Mouse (Mus musculus) mouse trophoblast stem cell (cell line): ENCODE measurements around the gene Sqstm1.

Source experiments
- in situ Hi-C, 2 experiments: fragments of 300-500 bp; cut with MseI, MboI; formaldehyde crosslinking; loops; 2 replicates in 1 of 2; 3 replicates in 1 of 2; pipeline ENCODE4 v1.15.1; 2025

Gene Sqstm1

GRCm38 (mm10) chr11:50210505-50211151 is at the start of gene Sqstm1, which contains the start of gene Mgat4b:
Gene Sqstm1, minus strand, starts transcription at chr11:50210827.
Gene Mgat4b, plus strand, starts transcription at chr11:50210890.
- in situ Hi-C loops = no loop called here

GRCm38 (mm10) chr11:50258310-50258709 is 47.7 kb upstream of the Sqstm1 start:
- in situ Hi-C loops = no loop called here

GRCm38 (mm10) chr11:50256615-50257014 is 46.0 kb upstream of the Sqstm1 start:
- in situ Hi-C loops = no loop called here

GRCm38 (mm10) chr11:50254010-50254580 is 43.5 kb upstream of the Sqstm1 start:
- in situ Hi-C loops = no loop called here

GRCm38 (mm10) chr11:50253393-50253792 is 42.8 kb upstream of the Sqstm1 start:
- in situ Hi-C loops = no loop called here

- in situ Hi-C loops = no loop called here
These were observed 42.1 kb upstream of the Sqstm1 start for GRCm38 (mm10) chr11:50252684-50253265.

GRCm38 (mm10) chr11:50252166-50252565 is 41.5 kb upstream of the Sqstm1 start:
- in situ Hi-C loops = no loop called here

- in situ Hi-C loops = no loop called here
These were observed 38.0 kb upstream of the Sqstm1 start for GRCm38 (mm10) chr11:50248473-50249171.

GRCm38 (mm10) chr11:50245269-50245668 is 34.6 kb upstream of the Sqstm1 start:
- in situ Hi-C loops = no loop called here

- in situ Hi-C loops = no loop called here
These were observed 33.3 kb upstream of the Sqstm1 start for GRCm38 (mm10) chr11:50243926-50244325.

GRCm38 (mm10) chr11:50240235-50240911 is 29.7 kb upstream of the Sqstm1 start:
- in situ Hi-C loops = no loop called here

- in situ Hi-C loops = no loop called here
These were observed 28.5 kb upstream of the Sqstm1 start for GRCm38 (mm10) chr11:50238821-50239791.

- in situ Hi-C loops = no loop called here
These were observed 27.7 kb upstream of the Sqstm1 start, which contains the start of gene Ltc4s for GRCm38 (mm10) chr11:50238324-50238723. Gene Ltc4s, minus strand, starts transcription at chr11:50238616.

GRCm38 (mm10) chr11:50236937-50237835 is 26.6 kb upstream of the Sqstm1 start:
- in situ Hi-C loops = no loop called here

GRCm38 (mm10) chr11:50236540-50236936 is 25.9 kb upstream of the Sqstm1 start:
- in situ Hi-C loops = no loop called here

- in situ Hi-C loops = no loop called here
These were observed 24.0 kb upstream of the Sqstm1 start for GRCm38 (mm10) chr11:50234606-50235005.

- in situ Hi-C loops = no loop called here
These were observed 23.4 kb upstream of the Sqstm1 start for GRCm38 (mm10) chr11:50233993-50234392.

GRCm38 (mm10) chr11:50233022-50233421 is 22.4 kb upstream of the Sqstm1 start:
- in situ Hi-C loops = no loop called here

- in situ Hi-C loops = no loop called here
These were observed 20.8 kb upstream of the Sqstm1 start for GRCm38 (mm10) chr11:50231411-50231810.
